Mouse (Mus musculus) limb, embryonic 15.5 days (tissue): Measurements from ENCODE around the gene Lgmn. TPM values are rescaled to one million over a fixed set of nuclear protein-coding genes. Genes with fewer than 3 reads are reported as not detected.

Experiments used
- ATAC-seq: fragments of 200-750 bp; cut with Nextera tagmentation; 2 replicates; pipeline ENCODE4 v1.8.0; 2017; ENCODE audit warnings: low read depth, moderate TSS enrichment; ENCODE audit not compliant: insufficient number of reproducible peaks, low FRiP score, low TSS enrichment
- H3K27ac ChIP-seq: fragments of 300-500 bp; sonication (generic); 2 replicates; pipeline ENCODE4 v1.5.1; 2015; ENCODE audit warnings: moderate library complexity, mild to moderate bottlenecking, inconsistent platforms
- H3K27me3 ChIP-seq: fragments of 300-500 bp; sonication (generic); 2 replicates; pipeline ENCODE4 v1.6.1; 2015; ENCODE audit warnings: inconsistent platforms
- H3K36me3 ChIP-seq: fragments of 300-500 bp; sonication (generic); 2 replicates; pipeline ENCODE4 v1.6.1; 2015; ENCODE audit warnings: inconsistent platforms
- H3K4me1 ChIP-seq: fragments of 300-500 bp; sonication (generic); 2 replicates; pipeline ENCODE4 v1.6.1; 2015; ENCODE audit warnings: inconsistent platforms
- H3K4me2 ChIP-seq: fragments of 300-500 bp; sonication (generic); 2 replicates; pipeline ENCODE4 v1.6.1; 2015; ENCODE audit warnings: mild to moderate bottlenecking, inconsistent platforms
- H3K4me3 ChIP-seq: fragments of 300-500 bp; sonication (generic); 2 replicates; pipeline ENCODE4 v1.5.1; 2015; ENCODE audit warnings: mild to moderate bottlenecking, inconsistent platforms
- H3K9ac ChIP-seq: fragments of 300-500 bp; sonication (generic); 2 replicates; pipeline ENCODE4 v1.6.1; 2015; ENCODE audit warnings: inconsistent platforms
- H3K9me3 ChIP-seq: fragments of 300-500 bp; sonication (generic); 2 replicates; pipeline ENCODE4 v1.6.1; 2016; ENCODE audit warnings: inconsistent platforms
- WGBS: fragments of 180-500 bp; shearing (Covaris S2); methylation state at CpG from one replicate; pipeline ENCODE4 v1.1.7; 2015; 5-methylcytosine and 5-hydroxymethylcytosine counted together
- polyA plus RNA-seq: library from polyadenylated mRNA; unstranded; fragments of >200 nt; fragmentation: Nextera tagmentation; extraction: Ambion mirVana; gene quantifications from 2 replicates; pipeline ENCODE4 v1.2.1, GENCODE M21; 2015

Gene Lgmn
- polyA plus RNA-seq, 1 experiment from 2014 or later: 90.4 TPM

GRCm38 (mm10) chr12:102359390-102359789 is 80.2 kb downstream of the Lgmn start:
- 94% methylated on average over 4 of the region's 4 CpGs for WGBS
- ATAC-seq: no peak
- Histone ChIP-seq H3K4me2 (no peak overlapping the region), H3K4me3 (no peak overlapping the region), H3K36me3 (peaks cover 53% of the 10 kb centered on the region), H3K27ac (no peak overlapping the region), H3K9me3 (no peaks in the 10 kb centered on the region), H3K9ac (no peak overlapping the region), H3K4me1 (peaks cover 2% of the 10 kb centered on the region; the same call in 1 of the 2 replicates), H3K27me3 (no peaks in the 10 kb centered on the region)

GRCm38 (mm10) chr12:102356781-102357180 is 82.8 kb downstream of the Lgmn start:
- peaks cover 43% of the 10 kb centered on the region for H3K36me3 ChIP-seq
- ATAC-seq: no peak
- H3K9ac ChIP-seq: no peak overlapping the region
- 95% methylated on average over 1 of the region's 1 CpGs for WGBS
- H3K4me2 ChIP-seq: no peak overlapping the region
- no peaks in the 10 kb centered on the region for H3K27me3 ChIP-seq
- no peak overlapping the region for H3K4me3 ChIP-seq
- H3K4me1 ChIP-seq: peaks cover 2% of the 10 kb centered on the region; the same call in 1 of the 2 replicates
- no peaks in the 10 kb centered on the region for H3K9me3 ChIP-seq
- no peak overlapping the region for H3K27ac ChIP-seq

GRCm38 (mm10) chr12:102355784-102356183 is 83.8 kb downstream of the Lgmn start:
- Histone ChIP-seq H3K4me3 (no peak overlapping the region), H3K9ac (no peak overlapping the region), H3K4me1 (no peaks in the 10 kb centered on the region), H3K36me3 (peaks cover 34% of the 10 kb centered on the region), H3K27ac (no peak overlapping the region), H3K27me3 (no peaks in the 10 kb centered on the region), H3K4me2 (no peak overlapping the region), H3K9me3 (no peaks in the 10 kb centered on the region)
- ATAC-seq: no peak

- Histone ChIP-seq H3K27ac (no peak overlapping the region), H3K4me1 (no peaks in the 10 kb centered on the region), H3K4me3 (no peak overlapping the region), H3K36me3 (peaks cover 24% of the 10 kb centered on the region), H3K9ac (no peak overlapping the region), H3K9me3 (no peaks in the 10 kb centered on the region), H3K27me3 (no peaks in the 10 kb centered on the region), H3K4me2 (no peak overlapping the region)
- no peak for ATAC-seq
- WGBS: 81% methylated on average over 10 of the region's 10 CpGs
Observed at GRCm38 (mm10) chr12:102354126-102354984, 85.3 kb downstream of the Lgmn start.

GRCm38 (mm10) chr12:102350997-102351396 is 88.6 kb downstream of the Lgmn start:
- Histone ChIP-seq H3K9ac (no peak overlapping the region), H3K36me3 (peaks cover 10% of the 10 kb centered on the region), H3K4me1 (no peaks in the 10 kb centered on the region), H3K9me3 (no peaks in the 10 kb centered on the region), H3K4me2 (no peak overlapping the region), H3K27ac (no peak overlapping the region), H3K27me3 (no peaks in the 10 kb centered on the region), H3K4me3 (no peak overlapping the region)
- 85% methylated on average over 1 of the region's 1 CpGs for WGBS
- no peak for ATAC-seq

GRCm38 (mm10) chr12:102348447-102348846 is 91.2 kb downstream of the Lgmn start:
- H3K4me1 ChIP-seq: 0 out of 2 replicates have a peak, but pooled peaks cover 2% of the 10 kb centered on the region
- H3K4me3 ChIP-seq: no peak overlapping the region
- 78% methylated on average over 6 of the region's 6 CpGs for WGBS
- no peak overlapping the region for H3K27ac ChIP-seq
- peaks cover 4% of the 10 kb centered on the region for H3K36me3 ChIP-seq
- H3K4me2 ChIP-seq: no peak overlapping the region
- no peak overlapping the region for H3K9ac ChIP-seq
- H3K27me3 ChIP-seq: no peaks in the 10 kb centered on the region
- H3K9me3 ChIP-seq: no peaks in the 10 kb centered on the region
- no peak for ATAC-seq

- Histone ChIP-seq H3K4me1 (0 out of 2 replicates have a peak, but pooled peaks cover 2% of the 10 kb centered on the region), H3K4me2 (no peak overlapping the region), H3K36me3 (no peaks in the 10 kb centered on the region), H3K27ac (no peak overlapping the region), H3K9me3 (no peaks in the 10 kb centered on the region), H3K4me3 (no peak overlapping the region), H3K27me3 (no peaks in the 10 kb centered on the region), H3K9ac (no peak overlapping the region)
- ATAC-seq: no peak
- 17% methylated on average over 1 of the region's 1 CpGs for WGBS
Observed at GRCm38 (mm10) chr12:102346507-102346906, 93.1 kb downstream of the Lgmn start.

GRCm38 (mm10) chr12:102345031-102345815 is 94.4 kb downstream of the Lgmn start:
- Histone ChIP-seq H3K36me3 (no peaks in the 10 kb centered on the region), H3K9me3 (no peaks in the 10 kb centered on the region), H3K27me3 (no peaks in the 10 kb centered on the region), H3K4me2 (no peak overlapping the region), H3K9ac (no peak overlapping the region), H3K27ac (no peak overlapping the region), H3K4me1 (0 out of 2 replicates have a peak, but pooled peaks cover 2% of the 10 kb centered on the region), H3K4me3 (no peak overlapping the region)
- no peak for ATAC-seq
- WGBS: 36% methylated on average over 14 of the region's 14 CpGs

Other genes with a start within 250 kb of the Lgmn start
- 9.3 and 10.5 TPM in 2 replicates for gene Rin3, start 156.8 kb downstream of the Lgmn start, polyA plus RNA-seq
- gene Golga5, start 29.3 kb upstream of the Lgmn start, polyA plus RNA-seq: 41.7 and 44.1 TPM in 2 replicates
- 0.42 TPM in 2 replicates for gene Chga, start 115.2 kb upstream of the Lgmn start, polyA plus RNA-seq